Mouse (Mus musculus) hindbrain, embryonic 13.5 days (tissue): ENCODE data around the gene Cdc42bpa. TPM values are rescaled to one million over a fixed set of nuclear protein-coding genes. Genes with fewer than 3 reads are reported as not detected.
"Not testable (repeated sequence)": the region's sequence is repeated elsewhere in the genome, so short reads cannot be mapped to it uniquely, and the experiment has no call there.

ENCODE experiments used
- ATAC-seq: fragments of 200-750 bp; cut with Nextera tagmentation; 2 replicates; pipeline ENCODE4 v1.8.0; 2017; ENCODE audit warnings: moderate TSS enrichment; ENCODE audit not compliant: low FRiP score
- H3K27ac ChIP-seq: fragments of 300-500 bp; sonication (generic); 2 replicates; pipeline ENCODE4 v1.5.1; 2015; ENCODE audit warnings: inconsistent platforms, mild to moderate bottlenecking, moderate library complexity
- H3K27me3 ChIP-seq: fragments of 300-500 bp; sonication (generic); 2 replicates; pipeline ENCODE4 v1.6.1; 2015; ENCODE audit warnings: mild to moderate bottlenecking, inconsistent platforms
- H3K36me3 ChIP-seq: fragments of 300-500 bp; sonication (generic); 2 replicates; pipeline ENCODE4 v1.6.1; 2015; ENCODE audit warnings: mild to moderate bottlenecking, inconsistent platforms
- H3K4me1 ChIP-seq: fragments of 300-500 bp; sonication (generic); replicated peaks from 2 replicates; pipeline ENCODE4 v1.6.1; 2015; ENCODE audit warnings: inconsistent platforms
- H3K4me2 ChIP-seq: fragments of 300-500 bp; sonication (generic); 2 replicates; pipeline ENCODE4 v1.6.1; 2015; ENCODE audit warnings: inconsistent platforms, mild to moderate bottlenecking, moderate library complexity
- H3K4me3 ChIP-seq: fragments of 300-500 bp; sonication (generic); 2 replicates; pipeline ENCODE4 v1.5.1; 2015; ENCODE audit warnings: mild to moderate bottlenecking, inconsistent platforms
- H3K9ac ChIP-seq: fragments of 300-500 bp; sonication (generic); 2 replicates; pipeline ENCODE4 v1.6.1; 2015; ENCODE audit warnings: mild to moderate bottlenecking, inconsistent platforms
- H3K9me3 ChIP-seq: fragments of 300-500 bp; sonication (generic); 2 replicates; pipeline ENCODE4 v1.6.1; 2016; ENCODE audit warnings: inconsistent platforms
- WGBS: fragments of 180-500 bp; shearing (Covaris S2); methylation state at CpG from one replicate; pipeline ENCODE4 v1.1.7; 2015; 5-methylcytosine and 5-hydroxymethylcytosine counted together
- polyA plus RNA-seq: library from polyadenylated mRNA; unstranded; fragments of >200 nt; fragmentation: Nextera tagmentation; extraction: Ambion mirVana; gene quantifications from 2 replicates; pipeline ENCODE4 v1.2.1, GENCODE M21; 2015

Gene Cdc42bpa
- polyA plus RNA-seq, 1 experiment from 2014 or later: 23.5 TPM

GRCm38 (mm10) chr1:180013479-180013878 is 53.2 kb downstream of the Cdc42bpa start:
- no peak overlapping the region for H3K4me3 ChIP-seq

GRCm38 (mm10) chr1:180018218-180018617 is 57.9 kb downstream of the Cdc42bpa start:
- no peaks in the 10 kb centered on the region for H3K9me3 ChIP-seq
- 91% methylated on average over 2 of the region's 2 CpGs for WGBS
- ATAC-seq: no peak

More at GRCm38 (mm10) chr1:180013479-180013878, 53.2 kb downstream of the Cdc42bpa start:
- H3K4me2 ChIP-seq: no peak overlapping the region
- ATAC-seq: no peak
- H3K9me3 ChIP-seq: no peaks in the 10 kb centered on the region
- H3K4me1 ChIP-seq: no peaks in the 10 kb centered on the region
- no peak overlapping the region for H3K9ac ChIP-seq
- H3K27me3 ChIP-seq: no peaks in the 10 kb centered on the region
- H3K27ac ChIP-seq: no peak overlapping the region
- 93% methylated on average over 4 of the region's 4 CpGs for WGBS
- no peaks in the 10 kb centered on the region for H3K36me3 ChIP-seq

GRCm38 (mm10) chr1:180021463-180022296 is 61.4 kb downstream of the Cdc42bpa start:
- 75% methylated on average over 11 of the region's 11 CpGs for WGBS

More at GRCm38 (mm10) chr1:180018218-180018617, 57.9 kb downstream of the Cdc42bpa start:
- H3K9ac ChIP-seq: no peak overlapping the region
- no peak overlapping the region for H3K4me2 ChIP-seq
- H3K27me3 ChIP-seq: no peaks in the 10 kb centered on the region
- no peaks in the 10 kb centered on the region for H3K36me3 ChIP-seq
- H3K4me1 ChIP-seq: peaks cover 6% of the 10 kb centered on the region; the same call in 1 of the 2 replicates
- H3K27ac ChIP-seq: no peak overlapping the region
- H3K4me3 ChIP-seq: no peak overlapping the region

GRCm38 (mm10) chr1:180023512-180023911 is 63.2 kb downstream of the Cdc42bpa start:
- ATAC-seq: no peak
- no peaks in the 10 kb centered on the region for H3K9me3 ChIP-seq
- 73% methylated on average over 5 of the region's 5 CpGs for WGBS

More at GRCm38 (mm10) chr1:180021463-180022296, 61.4 kb downstream of the Cdc42bpa start:
- H3K4me3 ChIP-seq: no peak overlapping the region
- no peaks in the 10 kb centered on the region for H3K27me3 ChIP-seq
- H3K9ac ChIP-seq: no peak overlapping the region
- H3K4me2 ChIP-seq: no peak overlapping the region
- no peak for ATAC-seq
- H3K27ac ChIP-seq: no peak overlapping the region
- no peaks in the 10 kb centered on the region for H3K9me3 ChIP-seq
- H3K4me1 ChIP-seq: peaks cover 6% of the 10 kb centered on the region; the same call in 1 of the 2 replicates
- no peaks in the 10 kb centered on the region for H3K36me3 ChIP-seq

GRCm38 (mm10) chr1:180029863-180030262 is 69.6 kb downstream of the Cdc42bpa start:
- H3K27me3 ChIP-seq: not testable (repeated sequence)
- WGBS: 94% methylated on average over 5 of the region's 5 CpGs

More at GRCm38 (mm10) chr1:180023512-180023911, 63.2 kb downstream of the Cdc42bpa start:
- H3K4me2 ChIP-seq: no peak overlapping the region
- no peak overlapping the region for H3K27ac ChIP-seq
- H3K4me3 ChIP-seq: no peak overlapping the region
- H3K4me1 ChIP-seq: peaks cover 6% of the 10 kb centered on the region; the same call in 1 of the 2 replicates
- no peak overlapping the region for H3K9ac ChIP-seq
- no peaks in the 10 kb centered on the region for H3K36me3 ChIP-seq
- no peaks in the 10 kb centered on the region for H3K27me3 ChIP-seq

GRCm38 (mm10) chr1:180030631-180031365 is 70.5 kb downstream of the Cdc42bpa start:
- H3K27ac ChIP-seq: no peak overlapping the region
- H3K4me2 ChIP-seq: no peak overlapping the region
- peaks cover 5% of the 10 kb centered on the region; the same call in 1 of the 2 replicates for H3K36me3 ChIP-seq
- H3K4me1 ChIP-seq: no peaks in the 10 kb centered on the region
- H3K9me3 ChIP-seq: no peaks in the 10 kb centered on the region
- no peaks in the 10 kb centered on the region for H3K27me3 ChIP-seq
- 90% methylated on average over 8 of the region's 8 CpGs for WGBS
- H3K4me3 ChIP-seq: no peak overlapping the region
- no peak overlapping the region for H3K9ac ChIP-seq
- ATAC-seq: no peak

More at GRCm38 (mm10) chr1:180029863-180030262, 69.6 kb downstream of the Cdc42bpa start:
- ATAC-seq, H3K9me3 ChIP-seq, H3K4me2 ChIP-seq, H3K4me1 ChIP-seq, H3K4me3 ChIP-seq, H3K27ac ChIP-seq, H3K9ac ChIP-seq, H3K36me3 ChIP-seq: not testable (repeated sequence)

GRCm38 (mm10) chr1:180031705-180032548 is 71.7 kb downstream of the Cdc42bpa start:
- Histone ChIP-seq H3K27me3 (no peaks in the 10 kb centered on the region), H3K36me3 (peaks cover 5% of the 10 kb centered on the region; the same call in 1 of the 2 replicates), H3K4me2 (no peak overlapping the region), H3K27ac (no peak overlapping the region), H3K9ac (no peak overlapping the region), H3K4me3 (no peak overlapping the region), H3K4me1 (no peaks in the 10 kb centered on the region), H3K9me3 (no peaks in the 10 kb centered on the region)
- 97% methylated on average over 5 of the region's 5 CpGs for WGBS
- no peak for ATAC-seq

- Histone ChIP-seq H3K9me3 (no peaks in the 10 kb centered on the region), H3K4me1 (no peaks in the 10 kb centered on the region), H3K27ac (no peak overlapping the region), H3K4me3 (no peak overlapping the region), H3K4me2 (no peak overlapping the region), H3K27me3 (no peaks in the 10 kb centered on the region), H3K9ac (no peak overlapping the region), H3K36me3 (no peaks in the 10 kb centered on the region)
- no peak for ATAC-seq
- WGBS: 78% methylated on average over 3 of the region's 3 CpGs
Observed at GRCm38 (mm10) chr1:180037461-180037860, 77.2 kb downstream of the Cdc42bpa start.

- Histone ChIP-seq H3K36me3 (peaks cover 27% of the 10 kb centered on the region), H3K4me2 (no peak overlapping the region), H3K4me3 (no peak overlapping the region), H3K27me3 (no peaks in the 10 kb centered on the region), H3K9ac (no peak overlapping the region), H3K4me1 (no peaks in the 10 kb centered on the region), H3K27ac (no peak overlapping the region), H3K9me3 (0 out of 2 replicates have a peak, but pooled peaks cover 5% of the 10 kb centered on the region)
- WGBS: 97% methylated on average over 2 of the region's 2 CpGs
- ATAC-seq: no peak
Observed at GRCm38 (mm10) chr1:180044160-180044559, 83.9 kb downstream of the Cdc42bpa start.

- Histone ChIP-seq H3K36me3 (peaks cover 27% of the 10 kb centered on the region), H3K27ac (no peak overlapping the region)
- ATAC-seq: no peak
Observed at GRCm38 (mm10) chr1:180045172-180045571, 84.9 kb downstream of the Cdc42bpa start.

GRCm38 (mm10) chr1:180089176-180089575 is 128.9 kb downstream of the Cdc42bpa start:
- no peaks in the 10 kb centered on the region for H3K9me3 ChIP-seq
- no peaks in the 10 kb centered on the region; the same call in 1 of the 2 replicates for H3K36me3 ChIP-seq
- H3K4me2 ChIP-seq: no peak overlapping the region
- no peak overlapping the region for H3K9ac ChIP-seq
- H3K27ac ChIP-seq: no peak overlapping the region
- ATAC-seq: no peak
- H3K4me1 ChIP-seq: no peaks in the 10 kb centered on the region
- no peak overlapping the region for H3K4me3 ChIP-seq
- H3K27me3 ChIP-seq: no peaks in the 10 kb centered on the region
- WGBS: 90% methylated on average over 1 of the region's 1 CpGs

More at GRCm38 (mm10) chr1:180045172-180045571, 84.9 kb downstream of the Cdc42bpa start:
- Histone ChIP-seq H3K4me1 (no peaks in the 10 kb centered on the region), H3K9me3 (0 out of 2 replicates have a peak, but pooled peaks cover 5% of the 10 kb centered on the region), H3K9ac (no peak overlapping the region), H3K4me3 (no peak overlapping the region), H3K4me2 (no peak overlapping the region), H3K27me3 (no peaks in the 10 kb centered on the region)
